Mouse (Mus musculus) cerebellum, adult 11-12 months (tissue): ENCODE measurements around the gene Wdr49.

Experiments
- DNase-seq: peaks from one replicate; pipeline ENCODE4 v3.0.0; 2022

The Wdr49 gene

GRCm38 (mm10) chr3:75482056-75482455 lies at the start of gene Wdr49:
Gene Wdr49 (minus strand): TSS chr3:75482156.
- no peak for DNase-seq

- no peak for DNase-seq
Measured at GRCm38 (mm10) chr3:75531074-75531473, 49.1 kb upstream of the Wdr49 start.

DNA sequence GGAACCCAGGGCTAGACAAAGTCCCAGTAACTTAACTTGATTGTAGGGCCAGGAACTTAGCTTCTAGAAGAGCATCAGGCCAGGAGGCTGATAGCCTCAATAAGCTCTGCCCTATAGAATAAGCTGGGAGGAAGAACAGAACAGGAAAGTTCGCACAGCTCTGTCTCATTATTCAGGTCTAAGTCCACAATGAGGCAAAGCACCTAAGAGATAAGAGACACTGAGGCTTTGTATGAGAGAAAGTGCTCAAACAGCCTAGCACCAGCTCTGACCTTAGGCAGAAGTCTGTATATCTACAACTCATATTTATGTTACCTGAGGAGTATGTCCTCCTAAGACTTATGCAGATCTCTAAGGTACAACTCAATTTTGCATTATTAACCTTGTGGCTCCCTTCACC lies 40.6 kb upstream of the Wdr49 start:
- DNase-seq: no peak

DNA sequence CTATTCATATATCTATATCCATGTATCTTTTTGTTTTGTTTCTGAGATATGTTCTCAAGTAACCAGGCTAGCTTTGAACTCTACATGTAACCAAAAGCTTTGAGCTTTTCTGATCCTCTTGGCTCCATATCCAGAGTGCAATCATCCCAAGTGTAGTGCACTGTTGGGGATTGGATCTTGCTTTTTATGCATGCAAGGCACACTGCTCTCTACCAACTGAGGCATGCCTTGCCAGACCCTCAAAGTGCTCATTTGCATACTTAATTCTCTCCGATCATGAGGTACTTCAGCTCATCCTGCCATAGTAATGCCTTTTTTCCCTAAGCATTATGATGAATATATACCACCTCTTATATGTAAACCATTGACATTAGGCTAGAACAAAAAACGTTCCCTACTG lies 39.4 kb upstream of the Wdr49 start:
- no peak for DNase-seq

GRCm38 (mm10) chr3:75517631-75518250 lies 35.8 kb upstream of the Wdr49 start:
- no peak for DNase-seq

DNA sequence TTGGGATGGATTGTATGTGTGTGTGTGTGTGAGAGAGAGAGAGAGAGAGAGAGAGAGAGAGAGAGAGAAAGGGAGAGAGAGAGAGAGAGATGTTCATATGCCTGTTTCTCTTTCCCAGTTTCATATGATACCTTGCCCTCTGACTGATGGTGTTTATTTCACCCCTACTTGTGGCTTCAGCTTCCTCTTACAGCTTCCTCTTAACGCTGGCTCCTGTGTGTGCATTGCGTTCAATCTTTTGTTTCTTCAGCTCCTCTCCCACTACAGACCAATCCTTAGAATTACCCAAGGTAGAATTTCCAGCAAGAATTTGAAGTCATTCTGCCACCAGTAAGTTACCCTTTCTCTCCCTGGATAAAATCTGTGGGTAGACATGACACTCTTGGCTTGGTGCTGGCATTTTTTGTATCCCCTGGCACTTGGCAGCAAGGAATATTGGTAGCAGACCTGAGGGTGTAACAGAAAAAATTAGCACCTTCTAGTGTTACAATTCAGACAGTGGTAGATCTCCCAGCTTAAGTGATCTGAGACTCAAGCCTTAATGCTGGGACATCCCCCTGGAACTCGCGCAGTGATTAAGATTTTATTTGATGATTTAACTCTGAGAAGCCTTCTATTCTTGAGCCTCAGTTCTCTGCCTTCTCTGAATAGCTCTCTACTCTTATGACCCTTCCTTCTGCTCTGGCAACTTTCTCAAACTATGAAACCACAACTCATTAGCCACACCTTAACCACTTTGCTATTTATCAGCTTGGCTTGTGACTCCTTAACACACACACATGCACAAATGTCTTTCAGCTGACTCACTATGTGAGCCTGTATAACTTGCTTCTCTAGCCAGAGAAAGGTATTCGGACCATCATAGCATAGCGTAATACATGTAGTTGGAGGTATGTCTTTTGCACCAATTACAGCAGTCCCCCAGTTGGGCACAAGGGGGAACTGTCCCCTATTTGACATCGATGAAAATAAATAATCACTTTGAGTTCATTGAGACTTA lies 17.3 kb upstream of the Wdr49 start:
- DNase-seq: no peak

GRCm38 (mm10) chr3:75492913-75493312 lies 11.0 kb upstream of the Wdr49 start:
- no peak for DNase-seq

DNA sequence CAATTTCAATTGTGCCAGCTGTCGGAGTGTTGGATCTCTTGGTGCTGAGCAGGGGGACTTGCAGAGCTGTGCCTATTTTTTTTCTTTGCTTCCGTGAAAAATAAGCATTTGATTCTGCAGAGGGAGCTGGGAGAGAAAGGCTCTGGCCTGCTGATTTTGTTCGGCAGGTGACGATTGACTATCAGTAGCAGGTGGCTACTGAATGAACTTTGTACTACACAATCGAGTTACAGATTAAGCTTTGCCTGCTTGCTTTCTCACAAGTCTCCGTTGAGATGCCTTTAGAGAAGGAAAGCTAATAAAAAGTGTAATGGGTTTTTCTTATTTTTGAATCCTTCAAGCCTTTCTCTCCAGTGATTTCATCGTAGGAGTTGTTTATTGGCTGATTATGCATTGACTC lies 6.8 kb downstream of the Wdr49 start:
- no peak for DNase-seq

- DNase-seq: no peak
Measured at GRCm38 (mm10) chr3:75474657-75475056, 7.3 kb downstream of the Wdr49 start.

- no peak for DNase-seq
Measured at GRCm38 (mm10) chr3:75468154-75468553, 13.8 kb downstream of the Wdr49 start.

- DNase-seq: no peak
Measured at GRCm38 (mm10) chr3:75430564-75431181, 51.3 kb downstream of the Wdr49 start.

DNA sequence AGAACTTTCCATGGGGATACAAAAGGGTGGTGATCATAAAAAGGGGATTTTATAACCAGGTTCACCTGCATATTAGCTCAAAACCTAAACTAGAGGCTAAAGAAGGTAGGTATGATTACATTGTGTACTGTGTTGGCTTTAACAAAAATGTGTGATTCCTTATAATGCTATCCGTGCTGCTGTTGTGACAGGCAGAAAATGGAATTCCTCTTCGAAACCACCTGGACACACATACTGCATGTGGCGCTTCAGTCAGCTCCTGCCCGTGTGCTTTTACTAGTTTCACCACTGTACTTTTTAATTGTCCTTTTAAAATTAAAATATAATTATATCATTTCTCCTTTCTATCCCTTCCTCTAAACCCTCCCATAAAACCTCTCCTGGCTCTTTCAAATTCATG lies 86.0 kb downstream of the Wdr49 start:
- DNase-seq: no peak

- no peak for DNase-seq
Measured at GRCm38 (mm10) chr3:75395121-75395895, 86.6 kb downstream of the Wdr49 start.

- DNase-seq: no peak
Measured at GRCm38 (mm10) chr3:75394487-75394886, 87.5 kb downstream of the Wdr49 start.

DNA sequence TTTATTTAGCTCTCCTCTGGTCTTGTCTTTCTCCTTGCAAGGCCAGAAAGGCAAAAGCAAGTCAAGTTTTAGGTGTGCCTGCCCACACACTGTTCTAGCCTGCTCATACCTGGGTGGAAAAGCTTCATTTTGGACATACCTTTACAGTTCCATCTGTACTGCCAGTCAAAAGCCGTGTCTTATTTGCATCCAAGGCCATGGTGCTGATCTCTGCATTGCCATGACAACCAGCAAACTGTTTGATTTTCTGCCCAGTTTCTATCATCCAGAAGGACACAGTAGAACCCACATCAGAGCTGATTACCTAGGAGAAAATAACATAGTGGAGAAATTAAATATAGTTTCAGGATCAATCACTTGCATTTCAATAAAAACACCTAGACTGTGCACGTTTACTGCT lies 100.2 kb downstream of the Wdr49 start:
- DNase-seq: no peak

DNA sequence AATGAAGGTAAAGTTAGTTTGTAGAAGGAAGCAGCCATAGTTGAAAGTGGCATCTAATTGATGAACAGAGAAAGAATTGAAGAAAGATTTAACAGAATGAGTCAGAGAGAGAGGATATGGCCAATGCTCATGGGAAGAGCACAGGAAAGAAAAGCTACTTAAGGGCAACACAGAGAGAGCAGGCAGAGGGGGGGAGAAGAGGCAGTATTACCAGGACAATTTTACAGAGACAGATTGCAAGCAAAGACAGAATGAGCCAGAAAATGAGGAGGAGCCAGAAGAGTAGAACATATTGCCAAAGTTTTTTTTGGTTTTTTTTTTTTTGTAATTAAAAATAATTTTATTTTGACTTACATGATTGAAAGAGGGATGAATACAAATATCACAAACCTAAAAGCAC lies 128.0 kb downstream of the Wdr49 start:
- DNase-seq: no peak

DNA sequence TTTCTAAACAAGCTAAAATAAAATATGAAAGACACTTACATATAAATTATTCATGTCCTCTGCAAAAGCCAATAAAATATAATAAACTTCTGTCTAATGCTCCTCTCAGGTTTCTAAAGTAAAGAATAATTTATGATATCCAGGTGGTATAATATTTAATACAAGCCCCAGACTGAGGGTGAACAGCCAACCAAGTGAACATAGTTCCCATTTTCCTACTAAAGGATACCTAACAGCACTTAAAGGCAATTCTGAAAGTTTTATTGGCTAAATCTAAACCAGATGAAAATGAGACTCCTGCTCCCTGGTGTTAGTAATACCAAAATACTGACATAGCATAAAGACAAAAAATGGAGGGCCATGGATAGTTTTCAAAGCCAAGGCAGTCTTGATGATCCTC lies 144.8 kb downstream of the Wdr49 start:
- no peak for DNase-seq

- no peak for DNase-seq
Measured at GRCm38 (mm10) chr3:75320999-75321398, 161.0 kb downstream of the Wdr49 start.

GRCm38 (mm10) chr3:75308861-75309260 lies 173.1 kb downstream of the Wdr49 start:
- no peak for DNase-seq

DNA sequence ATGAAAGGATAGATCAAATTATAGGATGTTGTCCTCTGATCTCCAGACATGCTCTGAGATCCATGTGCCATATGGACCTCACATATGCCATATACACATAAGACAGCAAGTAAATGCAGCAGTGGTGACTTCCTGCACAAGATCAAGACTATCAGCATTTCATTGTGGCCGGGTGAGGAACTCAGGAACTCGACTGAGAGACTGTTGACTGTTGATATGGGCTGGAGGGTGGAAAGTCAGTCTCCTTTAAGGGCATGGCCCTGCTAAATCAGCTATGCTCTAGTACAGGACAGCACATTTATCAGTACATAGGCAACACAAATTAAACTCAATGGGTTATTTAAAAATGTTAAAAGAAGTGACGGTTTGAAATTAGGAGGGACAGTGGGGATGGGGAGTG lies 173.7 kb downstream of the Wdr49 start:
- DNase-seq: no peak

- DNase-seq: no peak
Measured at GRCm38 (mm10) chr3:75305584-75305983, 176.4 kb downstream of the Wdr49 start.

DNA sequence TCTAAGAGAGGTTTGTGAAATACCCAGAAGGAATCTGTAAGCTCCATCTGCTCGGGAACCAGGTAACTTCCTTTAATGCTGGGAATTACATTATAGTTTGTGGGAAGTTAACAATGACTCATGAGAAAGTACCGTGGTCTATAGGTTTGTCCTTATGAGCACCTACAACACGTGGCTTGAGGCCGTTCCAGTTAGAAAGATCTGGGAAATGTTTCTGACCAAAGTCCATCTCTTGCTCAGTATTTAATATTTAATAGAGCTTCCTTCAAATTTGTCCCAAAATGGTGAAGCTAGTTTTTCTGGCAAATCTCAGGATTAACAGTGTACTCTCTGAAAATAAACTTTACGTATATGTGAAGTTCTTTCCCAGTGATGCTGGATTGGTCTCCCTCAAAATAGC lies 177.3 kb downstream of the Wdr49 start:
- no peak for DNase-seq

- DNase-seq: no peak
Measured at GRCm38 (mm10) chr3:75301072-75301471, 180.9 kb downstream of the Wdr49 start.
